Mouse (Mus musculus) urinary bladder, postnatal 14 days (tissue): ENCODE measurements at regions not wholly inside any gene's neighbourhood (a gene's known extent, or its start where the extent isn't known, plus 50 kb on each side); places are given as distances from the start of the nearest gene placed in this dataset.
"Not testable (repeated sequence)": the region's sequence is repeated elsewhere in the genome, so short reads cannot be mapped to it uniquely, and the experiment has no call there.

Experiments used
- DNase-seq: peaks from one replicate; pipeline ENCODE4 v3.0.0; 2021; ENCODE audit warnings: low spot score

- no peak for DNase-seq
Measured at GRCm38 (mm10) chr17:84844950-84845349, 54.4 kb upstream of the Lrpprc start.

GRCm38 (mm10) chr17:84846141-84846540, 55.6 kb upstream of the Lrpprc start:
- no peak for DNase-seq

- no peak for DNase-seq
Measured at GRCm38 (mm10) chr17:84848385-84849030, 57.9 kb upstream of the Lrpprc start.

- no peak for DNase-seq
Measured at GRCm38 (mm10) chr17:84849031-84849405, 58.4 kb upstream of the Lrpprc start.

- no peak for DNase-seq
Measured at GRCm38 (mm10) chr17:84850464-84850863, 59.9 kb upstream of the Lrpprc start.

GRCm38 (mm10) chr17:84850893-84851292, 60.3 kb upstream of the Lrpprc start:
- no peak for DNase-seq

- DNase-seq: no peak
Measured at GRCm38 (mm10) chr17:84856971-84857370, 66.4 kb upstream of the Lrpprc start.

GRCm38 (mm10) chr17:84858830-84859229, 68.2 kb upstream of the Lrpprc start:
- DNase-seq: no peak

GRCm38 (mm10) chr17:84859916-84860315, 69.3 kb upstream of the Lrpprc start:
- DNase-seq: no peak

GRCm38 (mm10) chr17:84860835-84861234, 70.2 kb upstream of the Lrpprc start:
- DNase-seq: no peak

- not testable (repeated sequence) for DNase-seq
Measured at GRCm38 (mm10) chr17:84864231-84864630, 73.6 kb upstream of the Lrpprc start.

- DNase-seq: no peak
Measured at GRCm38 (mm10) chr17:84865158-84865557, 74.6 kb upstream of the Lrpprc start.

- no peak for DNase-seq
Measured at GRCm38 (mm10) chr17:84865566-84865965, 75.0 kb upstream of the Lrpprc start.

GRCm38 (mm10) chr17:84869074-84869722, 78.6 kb upstream of the Lrpprc start:
- DNase-seq: no peak

- DNase-seq: no peak
Measured at GRCm38 (mm10) chr17:84873554-84873953, 83.0 kb upstream of the Lrpprc start.

GRCm38 (mm10) chr17:84874494-84874893, 82.0 kb upstream of the Ppm1b start:
- DNase-seq: no peak

GRCm38 (mm10) chr17:84875031-84875430, 81.5 kb upstream of the Ppm1b start:
- no peak for DNase-seq

GRCm38 (mm10) chr17:84876037-84876436, 80.5 kb upstream of the Ppm1b start:
- DNase-seq: no peak

GRCm38 (mm10) chr17:84877176-84877863, 79.2 kb upstream of the Ppm1b start:
- DNase-seq: no peak

GRCm38 (mm10) chr17:84877864-84878224, 78.7 kb upstream of the Ppm1b start:
- DNase-seq: peak; percentile 69

GRCm38 (mm10) chr17:84878316-84878715, 78.2 kb upstream of the Ppm1b start:
- no peak for DNase-seq

GRCm38 (mm10) chr17:84879146-84879545, 77.4 kb upstream of the Ppm1b start:
- no peak for DNase-seq

GRCm38 (mm10) chr17:84880946-84881345, 75.6 kb upstream of the Ppm1b start:
- DNase-seq: no peak
